Mouse (Mus musculus) CH12.LX (cell line): ENCODE data around the gene Dennd1a. TPM values are rescaled to one million over a fixed set of nuclear protein-coding genes. Genes with fewer than 3 reads are reported as not detected.

Source experiments
- DNase-seq: peaks from one replicate; pipeline ENCODE4 v3.0.0-alpha.2; 2013; ENCODE audit errors: extremely low read depth
- H3K27ac ChIP-seq: 2 replicates; pipeline ENCODE4 v1.5.1; 2012; ENCODE audit warnings: low read depth, mild to moderate bottlenecking, control low read depth, moderate library complexity; ENCODE audit not compliant: insufficient read depth
- H3K27me3 ChIP-seq: replicated peaks from 2 replicates; pipeline ENCODE3; 2012; ENCODE audit warnings: inconsistent platforms
- H3K36me3 ChIP-seq, 2 experiments: replicated peaks in 1 of 2; 2 replicates each; pipeline versions ENCODE3 to v1.6.1; 2012; ENCODE audit warnings: inconsistent platforms in 1 of 2, low read length in 1 of 2, mild to moderate bottlenecking in 1 of 2, mixed read lengths in 1 of 2, moderate library complexity in 1 of 2; ENCODE audit not compliant: control insufficient read depth in 1 of 2, insufficient read depth in 1 of 2
- H3K4me1 ChIP-seq, 2 experiments: 2 replicates each; pipeline ENCODE4 v1.6.1; 2012; ENCODE audit warnings: inconsistent platforms in 1 of 2, moderate library complexity in 1 of 2; ENCODE audit not compliant: insufficient read depth in 2 of 2, control insufficient read depth in 1 of 2
- H3K4me2 ChIP-seq: 2 replicates; pipeline ENCODE4 v1.6.1; 2012; ENCODE audit warnings: low read depth, mild to moderate bottlenecking, control low read depth; ENCODE audit not compliant: poor library complexity, insufficient read depth, severe bottlenecking
- H3K4me3 ChIP-seq, 3 experiments: fragments of 150-350 bp in 1 of 3; sonication (generic) in 1 of 3; replicated peaks in 1 of 3; 2 replicates each; pipeline versions ENCODE3 to v1.5.1; 2011 to 2012; ENCODE audit warnings: low read depth in 2 of 3, low read length in 2 of 3, mild to moderate bottlenecking in 2 of 3, moderate library complexity in 2 of 3, control low read depth in 1 of 3, improper control_type of control experiment in 1 of 3, inconsistent platforms in 1 of 3, mixed read lengths in 1 of 3; ENCODE audit not compliant: poor library complexity in 1 of 3
- H3K79me2 ChIP-seq: replicated peaks from 2 replicates; pipeline ENCODE4 v1.6.1; 2012; ENCODE audit warnings: mild to moderate bottlenecking, moderate library complexity; ENCODE audit not compliant: control insufficient read depth, poor library complexity, insufficient read depth, severe bottlenecking; ENCODE audit errors: extremely low read depth
- H3K9ac ChIP-seq: 2 replicates; pipeline ENCODE4 v1.6.1; 2012; ENCODE audit warnings: low read depth, mild to moderate bottlenecking, control low read depth, moderate library complexity; ENCODE audit not compliant: insufficient read depth
- H3K9me3 ChIP-seq: replicated peaks from 2 replicates; pipeline ENCODE3; 2012; ENCODE audit warnings: low read length, inconsistent platforms, mixed read lengths
- CHD1 ChIP-seq: IDR thresholded peaks from 2 replicates; pipeline ENCODE4 v1.6.1; 2012; ENCODE audit warnings: low read depth, low read length, improper control_type of control experiment, inconsistent platforms
- CHD2 ChIP-seq: IDR thresholded peaks from 2 replicates; pipeline ENCODE4 v1.6.1; 2011; ENCODE audit warnings: low read length, improper control_type of control experiment
- ELF1 ChIP-seq: IDR thresholded peaks from 2 replicates; pipeline ENCODE4 v1.6.1; 2014; ENCODE audit warnings: low read depth, mild to moderate bottlenecking, inconsistent platforms, low read length, improper control_type of control experiment
- ETS1 ChIP-seq: conservative IDR thresholded peaks from 2 replicates; pipeline ENCODE4 v1.6.1; 2012; ENCODE audit warnings: low read depth, mild to moderate bottlenecking, inconsistent platforms, low read length, improper control_type of control experiment, moderate library complexity
- GABPA ChIP-seq: IDR thresholded peaks from 2 replicates; pipeline ENCODE4 v1.6.1; 2012; ENCODE audit warnings: low read depth, low read length, improper control_type of control experiment, inconsistent platforms; ENCODE audit not compliant: insufficient replicate concordance
- HCFC1 ChIP-seq: IDR thresholded peaks from 2 replicates; pipeline ENCODE4 v1.6.1; 2012; ENCODE audit warnings: low read depth, mild to moderate bottlenecking, inconsistent platforms, low read length, improper control_type of control experiment
- IRF4 ChIP-seq: IDR thresholded peaks from 2 replicates; pipeline ENCODE4 v1.6.1; 2014; ENCODE audit warnings: low read depth, mild to moderate bottlenecking, inconsistent platforms, low read length, improper control_type of control experiment
- JUN ChIP-seq: IDR thresholded peaks from 2 replicates; pipeline ENCODE4 v1.6.1; 2011; ENCODE audit warnings: low read depth, mild to moderate bottlenecking, low read length, improper control_type of control experiment, moderate library complexity; ENCODE audit not compliant: insufficient read depth
- JUND ChIP-seq: conservative IDR thresholded peaks from 2 replicates; pipeline ENCODE4 v1.6.1; 2011; ENCODE audit warnings: low read depth, low read length, improper control_type of control experiment
- MAFK ChIP-seq: IDR thresholded peaks from 2 replicates; pipeline ENCODE4 v1.6.1; 2011; ENCODE audit warnings: low read length, improper control_type of control experiment; ENCODE audit not compliant: insufficient replicate concordance
- MAX ChIP-seq: IDR thresholded peaks from 2 replicates; pipeline ENCODE4 v1.6.1; 2011; ENCODE audit warnings: low read length, improper control_type of control experiment
- MEF2A ChIP-seq: IDR thresholded peaks from 2 replicates; pipeline ENCODE4 v1.6.1; 2014; ENCODE audit warnings: low read depth, mild to moderate bottlenecking, inconsistent platforms, low read length, improper control_type of control experiment, borderline replicate concordance
- MYC ChIP-seq: IDR thresholded peaks from 2 replicates; pipeline ENCODE4 v1.6.1; 2011; ENCODE audit warnings: low read depth, mild to moderate bottlenecking, improper control_type of control experiment, low read length
- PAX5 ChIP-seq: IDR thresholded peaks from 2 replicates; pipeline ENCODE4 v1.6.1; 2012; ENCODE audit warnings: low read length, inconsistent platforms, mixed read lengths
- SMC3 ChIP-seq: IDR thresholded peaks from 2 replicates; pipeline ENCODE4 v1.6.1; 2011; ENCODE audit warnings: low read depth, low read length, improper control_type of control experiment
- USF1 ChIP-seq: IDR thresholded peaks from 2 replicates; pipeline ENCODE4 v1.6.1; 2014; ENCODE audit warnings: low read depth, mild to moderate bottlenecking, inconsistent platforms, low read length, improper control_type of control experiment
- ZKSCAN1 ChIP-seq: IDR thresholded peaks from 2 replicates; pipeline ENCODE4 v1.6.1; 2012; ENCODE audit warnings: low read depth, inconsistent platforms, low read length, improper control_type of control experiment, borderline replicate concordance
- dilution Hi-C: fragments of 300-500 bp; cut with MboI; formaldehyde crosslinking; loops from 2 replicates; pipeline ENCODE4 v1.14.3; 2020; ENCODE audit warnings: low sequenced_read_pairs; ENCODE audit not compliant: extremely low pct_unique_long_range_greater_than_20kb, extremely low pct_ligation_motif_present
- in situ Hi-C: fragments of 300-500 bp; cut with MboI; formaldehyde crosslinking; loops from 3 replicates; pipeline ENCODE4 v1.14.3; 2019; ENCODE audit warnings: low sequenced_read_pairs, low pct_ligation_motif_present, low pct_unique_long_range_greater_than_20kb, mixed read lengths
- polyA plus RNA-seq: library from polyadenylated mRNA; unstranded; fragments of >175 nt; gene quantifications from 2 replicates; pipeline ENCODE4 v1.2.1, GENCODE M21; 2012; ENCODE audit warnings: low read depth; ENCODE audit not compliant: insufficient read length
- total RNA-seq, 2 experiments: library from RNA; depleted of rRNA; stranded (reverse); fragments of 300-350 nt in 1 of 2; fragments of >200 nt in 1 of 2; gene quantifications; 2 replicates each; pipeline ENCODE4 v1.2.3; 2012 to 2014

Gene Dennd1a
- total and polyA plus RNA-seq, 3 experiments = 2.7 to 7.3 (median 4.3) TPM

GRCm38 (mm10) chr2:37829758-37830275, 457.4 kb downstream of the Dennd1a start:
- Histone ChIP-seq H3K27ac (no peak overlapping the region), H3K4me3 (no peak overlapping the region), H3K9me3 (no peaks in the 10 kb centered on the region), H3K27me3 (no peaks in the 10 kb centered on the region), H3K79me2 (no peaks in the 10 kb centered on the region), H3K4me2 (no peak overlapping the region), H3K9ac (no peak overlapping the region), H3K36me3 (peaks cover 0 to 34% of the 10 kb centered on the region in 2 experiments), H3K4me1 (no peaks in the 10 kb centered on the region)
- TF ChIP-seq ELF1 (no peak), USF1 (no peak), JUND (no peak), ETS1 (no peak), JUN (no peak), IRF4 (no peak), CHD2 (no peak), MEF2A (no peak), MAFK (no peak), MYC (no peak)
- no peak for DNase-seq
- dilution Hi-C loops = no loop called here
- in situ Hi-C loops = no loop called here

GRCm38 (mm10) chr2:37823826-37824225, 463.4 kb downstream of the Dennd1a start:
- no peak for DNase-seq
- H3K27me3 ChIP-seq = no peaks in the 10 kb centered on the region
- no peak overlapping the region for H3K4me2 ChIP-seq
- peaks cover 0 to 21% of the 10 kb centered on the region in 2 experiments for H3K36me3 ChIP-seq
- no peak overlapping the region for H3K27ac ChIP-seq
- in situ Hi-C loops (loop anchor here (25.0 kb wide), 1 partner anchor 338 kb away; no protein-coding TSS in a partner anchor), dilution Hi-C loops (no loop called here)
- no peak overlapping the region for H3K9ac ChIP-seq
- no peaks in the 10 kb centered on the region for H3K79me2 ChIP-seq
- no peak overlapping the region for H3K4me3 ChIP-seq
- no peaks in the 10 kb centered on the region for H3K9me3 ChIP-seq
- H3K4me1 ChIP-seq = no peaks in the 10 kb centered on the region
- no peak for TF ChIP-seq SMC3
- TF ChIP-seq USF1 = no peak
- TF ChIP-seq IRF4 = no peak
- TF ChIP-seq ZKSCAN1 = no peak
- TF ChIP-seq HCFC1 = no peak
- TF ChIP-seq CHD1 = no peak
- TF ChIP-seq MEF2A = no peak
- TF ChIP-seq PAX5 = no peak
- no peak for TF ChIP-seq JUND
- no peak for TF ChIP-seq GABPA
- TF ChIP-seq MYC = no peak
- TF ChIP-seq MAFK = no peak
- no peak for TF ChIP-seq MAX
- no peak for TF ChIP-seq ETS1
- TF ChIP-seq, all 38 proteins: peak for 0
